Mouse (Mus musculus): ENCODE measurements around the gene Samd4b. TPM values are rescaled to one million over a fixed set of nuclear protein-coding genes. Genes with fewer than 3 reads are reported as not detected.
"Not testable (repeated sequence)": the region's sequence is repeated elsewhere in the genome, so short reads cannot be mapped to it uniquely, and the experiment has no call there.

The Samd4b gene
- polyA plus RNA-seq, 1 experiment from 2014 or later, result 30.5 TPM

DNA sequence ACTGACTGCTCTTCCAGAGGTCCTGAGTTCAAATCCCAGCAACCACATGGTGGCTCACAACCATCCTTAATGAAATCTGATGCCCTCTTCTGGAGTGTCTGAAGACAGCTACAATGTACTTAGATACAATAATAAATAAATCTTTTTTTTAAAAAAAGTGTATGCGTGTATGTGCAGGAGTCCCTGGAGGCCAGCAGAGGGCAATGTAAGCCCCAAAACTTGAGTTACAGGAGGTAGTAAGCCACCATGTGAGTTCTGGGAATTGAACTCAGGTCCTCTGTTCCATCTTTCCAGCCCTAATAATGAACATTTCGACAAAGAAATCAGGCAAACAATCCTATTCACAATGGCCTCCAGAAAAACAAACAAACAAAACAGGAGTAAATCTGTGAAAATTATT, 5.8 kb upstream of the Samd4b start:
- ATAC-seq (ENCODE audit: insufficient number of reproducible peaks, insufficient read depth, low FRiP score, low TSS enrichment, low read depth); H3K27ac ChIP-seq; H3K4me2 ChIP-seq; H3K4me1 ChIP-seq (replicated peaks); H3K9ac ChIP-seq (replicated peaks); H3K27me3 ChIP-seq; H3K4me3 ChIP-seq (replicated peaks); H3K36me3 ChIP-seq; H3K9me3 ChIP-seq: not testable (repeated sequence)
- 79% methylated on average over 2 of the region's 2 CpGs for WGBS

DNA sequence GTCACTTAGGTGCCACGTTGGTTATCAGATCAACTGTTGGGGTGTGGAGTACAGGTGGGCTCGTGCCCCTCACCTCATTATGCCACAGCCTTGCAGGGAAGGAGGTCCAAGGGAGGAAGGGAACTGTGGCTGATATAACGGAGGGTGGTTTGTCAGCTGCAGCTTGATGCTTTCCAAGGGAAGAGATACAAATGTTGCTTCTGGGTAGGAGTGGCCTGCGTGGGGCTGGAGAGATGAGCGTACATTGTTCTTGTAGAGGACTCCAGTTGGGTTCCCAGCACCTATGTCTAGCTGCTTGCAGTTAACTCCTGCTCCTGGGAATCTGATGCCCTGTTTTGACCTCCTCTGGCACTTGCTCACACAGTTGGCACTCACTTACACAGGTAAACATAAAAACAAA, 5.2 kb upstream of the Samd4b start:
- 78% methylated on average over 5 of the region's 5 CpGs for WGBS
- H3K4me2 ChIP-seq, result no peak overlapping the region
- ATAC-seq (ENCODE audit: insufficient number of reproducible peaks, insufficient read depth, low FRiP score, low TSS enrichment, low read depth), result no peak
- no peak overlapping the region for H3K9ac ChIP-seq (replicated peaks)
- H3K4me1 ChIP-seq (replicated peaks), result peaks cover 4% of the 10 kb centered on the region; the same call in 1 of the 2 replicates
- H3K36me3 ChIP-seq, result no peaks in the 10 kb centered on the region
- no peaks in the 10 kb centered on the region for H3K27me3 ChIP-seq
- H3K4me3 ChIP-seq (replicated peaks), result no peak overlapping the region
- H3K9me3 ChIP-seq, result no peaks in the 10 kb centered on the region
- no peak overlapping the region for H3K27ac ChIP-seq

- Histone ChIP-seq H3K4me2 (no peak overlapping the region), H3K27ac (0 out of 2 replicates have a peak overlapping the region, but pooled peaks have one; percentile 20), H3K36me3 (no peaks in the 10 kb centered on the region), H3K9me3 (no peaks in the 10 kb centered on the region), H3K9ac (replicated peaks) (no peak overlapping the region), H3K4me3 (replicated peaks) (no peak overlapping the region), H3K4me1 (replicated peaks) (peaks cover 11% of the 10 kb centered on the region), H3K27me3 (no peaks in the 10 kb centered on the region)
- ATAC-seq (ENCODE audit: insufficient number of reproducible peaks, insufficient read depth, low FRiP score, low TSS enrichment, low read depth), result no peak
- WGBS, result 18% methylated on average over 7 of the region's 7 CpGs
Observed at GRCm38 (mm10) chr7:28601668-28602067, 3.7 kb upstream of the Samd4b start.

GRCm38 (mm10) chr7:28601029-28601428, 3.1 kb upstream of the Samd4b start:
- no peak overlapping the region for H3K4me2 ChIP-seq
- no peaks in the 10 kb centered on the region for H3K36me3 ChIP-seq
- WGBS, result 9% methylated on average over 11 of the region's 11 CpGs
- ATAC-seq (ENCODE audit: insufficient number of reproducible peaks, insufficient read depth, low FRiP score, low TSS enrichment, low read depth), result no peak
- no peak overlapping the region for H3K4me3 ChIP-seq (replicated peaks)
- no peaks in the 10 kb centered on the region for H3K27me3 ChIP-seq
- no peak overlapping the region for H3K9ac ChIP-seq (replicated peaks)
- peaks cover 18% of the 10 kb centered on the region for H3K4me1 ChIP-seq (replicated peaks)
- H3K9me3 ChIP-seq, result no peaks in the 10 kb centered on the region
- H3K27ac ChIP-seq, result peak overlapping the region; percentile 20; the same call in 1 of the 2 replicates

DNA sequence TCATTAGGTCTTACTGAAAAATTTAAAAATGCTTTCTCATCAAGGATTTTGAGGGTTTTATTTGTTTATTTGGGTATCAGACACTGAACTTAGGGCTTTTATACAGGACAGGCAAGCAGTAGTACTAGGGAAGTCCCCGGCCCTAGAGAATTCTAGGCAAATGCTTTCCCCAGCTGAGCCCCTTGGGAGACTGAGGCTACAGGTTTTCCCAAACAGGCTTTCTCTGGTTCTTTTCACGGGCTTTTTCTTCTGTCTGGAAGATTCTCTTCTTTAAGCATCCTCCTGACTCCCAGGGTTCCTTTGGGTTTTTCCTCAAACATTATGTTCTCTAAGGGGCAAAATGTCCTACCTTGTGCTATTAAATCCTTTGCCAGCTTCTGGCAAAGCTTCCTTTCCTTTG, 1.0 kb upstream of the Samd4b start:
- Histone ChIP-seq H3K4me3 (replicated peaks) (no peak overlapping the region), H3K9me3 (no peaks in the 10 kb centered on the region), H3K27me3 (no peaks in the 10 kb centered on the region), H3K9ac (replicated peaks) (no peak overlapping the region), H3K27ac (no peak overlapping the region), H3K36me3 (peaks cover 5% of the 10 kb centered on the region; the same call in 1 of the 2 replicates), H3K4me1 (replicated peaks) (peaks cover 31% of the 10 kb centered on the region), H3K4me2 (no peak overlapping the region)
- 65% methylated on average over 2 of the region's 2 CpGs for WGBS
- no peak for ATAC-seq (ENCODE audit: insufficient number of reproducible peaks, insufficient read depth, low FRiP score, low TSS enrichment, low read depth)

- Histone ChIP-seq H3K9ac (replicated peaks) (peak overlapping the region; percentile 69), H3K4me2 (peak overlapping the region; percentile 85), H3K4me3 (replicated peaks) (peak overlapping the region; percentile 64), H3K27ac (peak overlapping the region; percentile 93), H3K9me3 (no peaks in the 10 kb centered on the region), H3K27me3 (no peaks in the 10 kb centered on the region), H3K4me1 (replicated peaks) (peaks cover 49% of the 10 kb centered on the region), H3K36me3 (peaks cover 5% of the 10 kb centered on the region; the same call in 1 of the 2 replicates)
- WGBS, result 14% methylated on average over 9 of the region's 9 CpGs
- ATAC-seq (ENCODE audit: insufficient number of reproducible peaks, insufficient read depth, low FRiP score, low TSS enrichment, low read depth), result no peak
Observed at GRCm38 (mm10) chr7:28597277-28597570, 720 bp downstream of the Samd4b start.

GRCm38 (mm10) chr7:28596436-28597276, 1.3 kb downstream of the Samd4b start:
- peak overlapping the region; percentile 69 for H3K9ac ChIP-seq (replicated peaks)
- peak overlapping the region; percentile 93 for H3K27ac ChIP-seq
- ATAC-seq (ENCODE audit: insufficient number of reproducible peaks, insufficient read depth, low FRiP score, low TSS enrichment, low read depth), result peak; percentile 13; the same call in 1 of the 2 replicates
- H3K9me3 ChIP-seq, result no peaks in the 10 kb centered on the region
- H3K27me3 ChIP-seq, result no peaks in the 10 kb centered on the region
- peaks cover 54% of the 10 kb centered on the region for H3K4me1 ChIP-seq (replicated peaks)
- H3K36me3 ChIP-seq, result peaks cover 7% of the 10 kb centered on the region; the same call in 1 of the 2 replicates
- peak overlapping the region; percentile 64 for H3K4me3 ChIP-seq (replicated peaks)
- H3K4me2 ChIP-seq, result peak overlapping the region; percentile 85
- 36% methylated on average over 20 of the region's 20 CpGs for WGBS

DNA sequence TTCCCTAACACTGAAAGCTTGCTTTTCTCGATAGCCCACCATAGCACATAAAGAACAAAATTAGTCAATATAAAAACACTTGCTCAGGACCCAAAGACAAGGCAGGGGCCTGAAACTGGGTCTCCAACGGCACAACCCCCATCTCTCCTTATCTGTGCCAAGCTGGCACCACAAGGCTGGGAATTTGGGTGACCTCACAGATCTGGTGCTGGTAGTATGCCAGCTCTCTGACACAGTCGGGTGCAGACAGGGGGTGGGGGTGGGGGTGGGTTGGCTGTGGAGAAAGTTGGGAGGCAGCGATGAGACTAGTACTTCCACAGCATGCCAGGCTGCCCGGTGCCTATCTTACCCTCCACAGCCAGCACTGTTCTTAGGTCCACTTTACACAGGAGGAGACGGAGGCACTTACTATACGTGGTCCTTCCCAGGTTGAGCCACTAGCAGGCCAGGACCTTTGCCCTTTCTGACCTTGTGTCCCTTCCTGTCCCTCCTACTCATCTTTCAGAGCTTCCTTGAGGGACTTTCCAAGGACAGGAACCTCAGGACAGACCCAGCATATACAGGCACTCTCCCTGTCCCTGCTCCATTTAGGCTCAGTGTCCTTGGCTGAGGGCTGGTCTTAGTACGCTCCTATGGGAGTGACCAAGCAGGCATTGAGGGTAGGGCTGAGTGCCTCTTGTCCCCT, 2.1 kb downstream of the Samd4b start:
- Histone ChIP-seq H3K36me3 (peaks cover 8% of the 10 kb centered on the region), H3K9me3 (no peaks in the 10 kb centered on the region), H3K9ac (replicated peaks) (no peak overlapping the region), H3K4me1 (replicated peaks) (peaks cover 53% of the 10 kb centered on the region), H3K27me3 (no peaks in the 10 kb centered on the region), H3K4me2 (peak overlapping the region; percentile 85), H3K4me3 (replicated peaks) (peak overlapping the region; percentile 64; the same call in 1 of the 2 replicates), H3K27ac (no peak overlapping the region; the same call in 1 of the 2 replicates)
- ATAC-seq (ENCODE audit: insufficient number of reproducible peaks, insufficient read depth, low FRiP score, low TSS enrichment, low read depth), result no peak
- WGBS, result 82% methylated on average over 8 of the region's 8 CpGs

GRCm38 (mm10) chr7:28593206-28594111, 4.5 kb downstream of the Samd4b start:
- H3K9ac ChIP-seq (replicated peaks), result no peak overlapping the region; the same call in none of the 2 replicates
- 43% methylated on average over 14 of the region's 14 CpGs for WGBS
- no peaks in the 10 kb centered on the region for H3K27me3 ChIP-seq
- H3K4me1 ChIP-seq (replicated peaks), result peaks cover 63% of the 10 kb centered on the region
- peaks cover 8% of the 10 kb centered on the region for H3K36me3 ChIP-seq
- H3K9me3 ChIP-seq, result no peaks in the 10 kb centered on the region
- no peak for ATAC-seq (ENCODE audit: insufficient number of reproducible peaks, insufficient read depth, low FRiP score, low TSS enrichment, low read depth)
- H3K27ac ChIP-seq, result peak overlapping the region; percentile 74
- H3K4me3 ChIP-seq (replicated peaks), result no peak overlapping the region
- peak overlapping the region; percentile 26; the same call in 1 of the 2 replicates for H3K4me2 ChIP-seq

GRCm38 (mm10) chr7:28591862-28592261, 6.1 kb downstream of the Samd4b start:
- ATAC-seq (ENCODE audit: insufficient number of reproducible peaks, insufficient read depth, low FRiP score, low TSS enrichment, low read depth), result no peak
- Histone ChIP-seq H3K9me3 (no peaks in the 10 kb centered on the region), H3K4me3 (replicated peaks) (no peak overlapping the region), H3K4me2 (no peak overlapping the region), H3K4me1 (replicated peaks) (peaks cover 73% of the 10 kb centered on the region), H3K27ac (no peak overlapping the region), H3K36me3 (peaks cover 8% of the 10 kb centered on the region), H3K9ac (replicated peaks) (no peak overlapping the region), H3K27me3 (no peaks in the 10 kb centered on the region)
- 75% methylated on average over 1 of the region's 1 CpGs for WGBS

GRCm38 (mm10) chr7:28587644-28588043, 10.3 kb downstream of the Samd4b start:
- H3K4me3 ChIP-seq (replicated peaks), result no peak overlapping the region
- peaks cover 3% of the 10 kb centered on the region; the same call in 1 of the 2 replicates for H3K36me3 ChIP-seq
- H3K27ac ChIP-seq, result peak overlapping the region; percentile 73
- no peak for ATAC-seq (ENCODE audit: insufficient number of reproducible peaks, insufficient read depth, low FRiP score, low TSS enrichment, low read depth)
- 0 out of 2 replicates have a peak overlapping the region, but pooled peaks have one; percentile 23 for H3K9ac ChIP-seq (replicated peaks)
- no peak overlapping the region for H3K4me2 ChIP-seq
- no peaks in the 10 kb centered on the region for H3K9me3 ChIP-seq
- H3K4me1 ChIP-seq (replicated peaks), result peaks cover 70% of the 10 kb centered on the region
- H3K27me3 ChIP-seq, result no peaks in the 10 kb centered on the region

All from limb, embryonic 12.5 days (tissue).